Mouse (Mus musculus) cortical plate, adult 2 months (tissue): ENCODE measurements around the gene Pxdn.

Experiments
- CTCF ChIP-seq: fragments of 200-500 bp; IDR thresholded peaks from 2 replicates; pipeline ENCODE4 v1.5.1; 2011; ENCODE audit warnings: mild to moderate bottlenecking, control low read depth, low read length; ENCODE audit not compliant: insufficient read depth; ENCODE audit errors: extremely low read depth
- POLR2A ChIP-seq: fragments of 200-500 bp; IDR thresholded peaks from 2 replicates; pipeline ENCODE4 v1.6.1; 2011; ENCODE audit warnings: mild to moderate bottlenecking, low read length, control low read depth; ENCODE audit not compliant: insufficient read depth; ENCODE audit errors: extremely low read depth

GRCm38 (mm10) chr12:29932951-29933350 is 4.5 kb upstream of the Pxdn start:
- TF ChIP-seq CTCF (no peak), POLR2A (no peak)
